Mouse (Mus musculus): ENCODE results near the gene Ckap4.

- TF ChIP-seq CTCF (IDR thresholded peaks at IDR 0.05; ENCODE audit: extremely low read depth, insufficient read depth, insufficient read length, insufficient replicate concordance), result no peak
- no peak for TF ChIP-seq POLR2A (IDR thresholded peaks at IDR 0.05; ENCODE audit: low read depth, low read length)
These were observed 7.4 kb downstream of the Ckap4 start for GRCm38 (mm10) chr10:84526488-84526887.
